Mouse (Mus musculus): ENCODE measurements around the gene C530008M17Rik.

Gene C530008M17Rik

DNA sequence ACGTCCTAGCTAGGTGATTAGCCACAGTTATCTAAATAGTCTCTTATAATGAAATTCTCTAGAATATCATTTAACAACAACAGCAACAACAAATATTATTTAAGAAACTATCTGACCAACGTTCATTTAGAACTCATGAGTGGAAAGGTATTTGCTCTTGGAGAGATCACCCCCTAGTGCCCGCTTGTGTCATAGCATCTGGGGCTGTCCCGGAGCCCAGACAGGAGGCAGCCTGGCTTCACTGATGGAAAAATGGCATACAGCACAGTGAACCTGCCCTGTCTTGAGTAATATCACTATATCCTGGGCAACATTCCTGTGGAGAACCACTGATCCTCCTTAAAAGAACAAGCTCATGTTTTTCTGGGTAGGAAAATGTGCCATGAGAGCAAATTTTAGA lies 187.1 kb downstream of the C530008M17Rik start:
- peak; percentile 67 for DNase-seq

DNA sequence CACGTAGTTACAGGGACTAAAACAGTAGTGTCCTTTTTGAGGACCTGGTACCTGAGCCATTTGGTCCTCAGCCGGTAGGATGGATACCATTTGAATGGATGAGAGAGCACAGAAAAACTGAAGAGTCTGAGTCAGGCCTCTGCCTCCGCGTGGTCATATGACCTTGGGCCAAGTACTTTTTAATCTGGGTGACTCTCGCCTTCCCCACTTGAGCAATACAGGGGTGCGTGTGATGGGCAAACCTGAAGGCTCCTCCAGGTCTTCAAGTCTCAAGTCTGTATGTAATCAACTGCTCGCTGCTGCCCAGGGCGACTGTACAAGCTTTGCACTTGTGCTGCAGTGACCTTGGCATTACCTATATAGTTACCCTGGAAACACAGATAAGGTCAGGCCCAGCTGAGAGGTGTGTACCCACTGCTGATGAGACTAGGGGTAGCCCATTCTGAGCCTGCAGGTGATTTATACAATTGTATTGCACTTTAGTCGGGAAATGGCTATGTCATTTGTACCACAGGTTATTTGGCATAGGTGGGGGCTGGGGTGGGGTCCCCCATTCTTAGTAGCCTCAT lies 187.6 kb downstream of the C530008M17Rik start:
- no peak for DNase-seq

DNA sequence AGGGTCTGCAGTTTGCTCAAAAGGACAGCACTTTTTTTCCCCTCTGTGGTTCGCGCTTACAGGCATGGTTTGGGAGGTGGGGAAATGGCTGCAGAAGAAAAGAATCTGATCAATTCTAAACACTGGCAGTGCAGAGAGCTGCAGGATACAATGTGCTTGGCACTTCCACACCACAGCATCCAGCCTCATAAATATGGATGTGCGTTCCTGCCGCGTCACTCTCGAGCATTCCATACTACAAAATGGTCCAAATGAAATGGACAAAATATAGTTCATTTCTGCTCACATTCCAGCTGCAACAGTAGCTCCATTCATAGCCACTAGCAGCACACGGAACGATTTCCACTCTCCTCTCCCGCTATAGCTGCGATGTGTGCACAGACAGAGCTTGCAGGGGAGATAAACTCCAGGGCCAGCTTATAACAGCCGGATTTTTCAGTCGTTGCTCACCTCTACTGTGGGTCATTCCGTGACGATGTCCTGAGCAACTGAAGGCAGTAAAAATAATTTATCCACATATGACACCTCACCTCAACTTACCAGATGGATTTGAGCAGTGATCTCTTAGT lies 188.4 kb downstream of the C530008M17Rik start:
- DNase-seq: no peak

DNA sequence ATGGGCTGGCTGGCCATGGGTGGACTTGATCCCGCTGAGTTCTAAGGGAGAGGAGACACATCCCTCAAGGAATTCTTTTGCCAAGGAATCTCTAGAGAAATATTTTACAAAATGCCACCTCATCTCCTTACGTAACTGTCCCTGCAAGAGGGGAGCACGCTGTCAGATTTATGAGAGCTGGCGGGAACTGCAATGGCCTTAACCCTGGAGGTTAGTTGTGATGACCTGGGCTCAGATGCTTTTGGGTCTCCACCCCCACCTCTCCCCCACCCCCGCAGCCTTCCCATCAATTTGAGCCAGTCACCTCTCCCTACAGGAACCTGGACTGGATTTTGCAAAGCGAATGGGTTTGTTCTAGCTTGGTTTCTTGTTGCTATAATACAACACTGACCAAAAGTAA lies 190.8 kb downstream of the C530008M17Rik start:
- DNase-seq: no peak

DNA sequence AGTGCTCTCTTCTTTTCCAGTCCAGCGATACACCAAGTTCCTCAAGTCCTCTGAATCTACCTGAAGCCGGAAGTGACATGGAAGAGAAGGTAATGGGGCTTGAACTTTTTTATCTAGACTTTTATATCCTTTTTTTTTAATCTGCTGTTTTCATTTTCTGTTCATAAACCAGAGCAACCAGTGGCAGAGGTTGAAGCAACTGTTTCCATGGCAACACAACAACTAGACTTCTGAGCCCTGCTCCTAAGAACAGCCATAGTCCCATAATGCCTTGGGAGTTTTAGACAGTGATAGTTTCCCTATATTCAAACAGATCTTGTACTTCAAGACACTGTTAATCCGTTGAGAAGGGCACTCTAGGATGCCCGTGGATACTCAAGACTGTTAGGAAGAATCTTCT lies 195.0 kb downstream of the C530008M17Rik start:
- DNase-seq: peak; percentile 35

DNA sequence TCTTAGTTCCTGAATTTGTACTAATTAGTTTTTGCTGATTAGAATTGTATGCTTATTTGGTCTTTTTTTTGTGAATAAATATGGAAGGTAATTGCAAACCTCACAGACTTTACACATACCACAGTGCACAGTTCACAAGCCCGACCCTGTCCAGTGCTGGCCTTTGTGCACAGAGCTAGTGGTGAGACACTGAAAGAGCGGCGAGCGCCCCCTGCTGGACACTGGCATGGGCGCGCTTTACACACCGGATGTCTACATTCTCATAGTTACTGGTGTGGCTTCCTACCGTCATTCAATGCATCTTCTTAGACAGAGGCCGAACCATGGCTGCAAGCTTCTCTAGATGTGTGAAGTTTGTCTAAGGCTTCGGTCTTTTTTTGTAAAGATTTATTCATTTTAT lies 197.2 kb downstream of the C530008M17Rik start:
- DNase-seq: peak; percentile 86

DNA sequence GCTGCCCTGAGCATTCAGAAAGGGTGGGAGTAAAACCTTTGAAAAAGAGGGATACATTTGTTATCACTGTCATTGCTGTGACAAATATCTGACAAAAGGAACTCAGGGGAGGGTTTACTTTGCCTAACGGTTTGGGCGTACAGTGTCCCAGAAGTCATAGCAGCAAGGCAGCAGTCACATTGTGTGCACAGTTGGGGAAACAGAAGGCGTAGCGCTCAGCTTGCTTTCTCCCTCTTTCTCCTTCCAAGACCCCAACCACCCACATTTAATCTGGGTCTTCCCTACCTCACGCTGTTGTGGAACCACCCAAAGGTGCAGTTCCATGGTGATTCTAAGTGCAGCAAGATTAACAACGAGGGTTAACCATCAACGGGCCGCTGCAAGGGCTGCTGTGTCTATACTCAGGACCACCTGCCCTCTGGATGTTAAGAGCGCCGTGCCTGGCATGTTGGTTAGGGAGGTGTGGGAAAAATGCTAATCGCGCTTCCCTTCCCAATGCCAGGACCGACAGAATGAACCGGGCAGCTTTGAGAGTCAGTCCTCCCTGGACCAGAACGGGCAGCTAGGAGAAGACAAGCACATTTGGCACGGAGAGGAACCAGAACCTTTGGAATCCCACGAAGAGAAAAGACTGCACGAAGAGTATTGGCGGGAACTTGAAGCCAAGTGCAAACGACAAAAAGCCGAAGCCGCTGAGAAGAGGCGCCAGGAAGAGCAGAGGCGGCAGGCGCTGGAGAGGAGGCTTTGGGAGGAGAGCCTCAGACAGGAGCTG lies 199.7 kb downstream of the C530008M17Rik start:
- DNase-seq: no peak

DNA sequence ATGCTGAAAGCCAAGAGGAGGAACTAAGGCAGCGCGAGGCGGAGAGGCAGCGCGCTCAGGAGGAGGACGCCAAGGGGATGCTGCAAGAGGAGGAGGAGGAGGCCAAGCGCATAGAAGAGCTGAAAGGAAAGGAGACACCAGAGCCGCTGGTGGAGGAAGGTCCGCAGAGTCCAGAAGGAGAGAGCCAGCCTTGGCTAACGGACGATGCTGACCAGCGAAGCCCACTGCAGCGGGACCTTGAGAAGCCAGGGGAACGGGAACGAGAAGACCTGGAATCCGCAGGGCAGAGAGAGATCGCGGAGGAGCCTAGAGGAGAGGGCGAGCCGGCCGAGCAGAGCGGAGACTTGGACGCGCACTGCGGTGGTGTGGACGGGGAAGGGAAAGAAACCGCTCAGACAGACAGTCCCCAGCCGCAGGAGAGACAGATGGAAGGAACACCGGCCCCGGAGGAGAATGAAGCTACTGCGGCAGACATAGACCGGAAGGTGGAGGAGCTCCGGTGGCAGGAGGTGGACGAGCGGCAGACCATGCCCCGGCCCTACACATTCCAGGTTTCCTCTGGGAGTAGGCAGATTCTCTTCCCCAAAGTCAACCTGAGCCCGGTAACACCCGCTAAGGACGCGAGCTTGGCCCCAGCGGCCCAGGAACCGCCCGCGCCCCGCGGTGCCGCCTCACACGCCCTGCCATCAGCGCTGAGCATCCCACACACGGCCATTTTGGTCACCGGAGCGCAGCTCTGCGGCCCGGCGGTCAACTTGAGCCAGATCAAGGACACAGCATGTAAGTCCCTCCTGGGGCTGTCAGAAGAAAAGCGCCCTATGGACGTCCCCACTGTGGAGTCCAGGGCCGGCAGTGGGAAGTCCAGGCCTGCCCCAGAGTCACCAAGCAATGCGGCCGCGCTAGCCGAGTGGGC lies 201.0 kb downstream of the C530008M17Rik start:
- DNase-seq: no peak

DNA sequence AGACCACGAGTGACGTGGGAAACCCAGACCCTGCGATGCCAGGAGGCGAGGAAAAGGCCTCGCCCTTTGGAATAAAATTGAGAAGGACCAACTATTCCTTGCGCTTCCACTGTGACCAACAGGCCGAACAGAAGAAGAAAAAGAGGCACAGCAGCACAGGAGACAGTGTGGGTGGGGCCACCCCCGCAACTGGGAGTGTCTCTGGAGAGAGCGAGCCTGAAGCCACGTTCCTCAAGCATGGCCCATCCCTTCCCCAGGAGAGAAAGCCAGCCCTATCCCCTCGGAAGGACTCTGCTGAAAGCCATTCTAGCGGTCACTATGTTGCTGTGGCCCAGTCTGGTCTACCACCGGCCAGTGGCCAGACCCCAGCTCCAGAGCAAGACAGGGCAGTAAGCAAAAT lies 202.1 kb downstream of the C530008M17Rik start:
- no peak for DNase-seq

DNA sequence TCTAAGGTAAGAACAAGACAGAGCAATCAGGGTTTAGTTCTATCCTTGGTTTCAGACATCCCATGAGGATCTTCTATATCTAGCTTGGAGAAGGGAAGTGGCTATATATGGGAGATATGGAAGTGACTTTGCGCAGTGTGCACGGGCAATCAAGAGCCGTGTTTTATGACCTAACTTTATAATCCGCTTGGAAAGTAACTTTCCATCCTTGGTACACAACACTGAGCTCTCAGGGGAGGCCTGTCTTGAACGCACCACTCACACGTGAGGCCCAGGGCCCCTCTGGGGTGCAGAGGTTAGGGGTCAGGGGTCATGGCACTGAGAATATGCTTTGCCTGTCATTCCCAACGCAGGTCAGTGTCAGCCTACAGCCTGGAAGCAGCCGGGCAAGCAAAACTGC lies 210.5 kb downstream of the C530008M17Rik start:
- no peak for DNase-seq

DNA sequence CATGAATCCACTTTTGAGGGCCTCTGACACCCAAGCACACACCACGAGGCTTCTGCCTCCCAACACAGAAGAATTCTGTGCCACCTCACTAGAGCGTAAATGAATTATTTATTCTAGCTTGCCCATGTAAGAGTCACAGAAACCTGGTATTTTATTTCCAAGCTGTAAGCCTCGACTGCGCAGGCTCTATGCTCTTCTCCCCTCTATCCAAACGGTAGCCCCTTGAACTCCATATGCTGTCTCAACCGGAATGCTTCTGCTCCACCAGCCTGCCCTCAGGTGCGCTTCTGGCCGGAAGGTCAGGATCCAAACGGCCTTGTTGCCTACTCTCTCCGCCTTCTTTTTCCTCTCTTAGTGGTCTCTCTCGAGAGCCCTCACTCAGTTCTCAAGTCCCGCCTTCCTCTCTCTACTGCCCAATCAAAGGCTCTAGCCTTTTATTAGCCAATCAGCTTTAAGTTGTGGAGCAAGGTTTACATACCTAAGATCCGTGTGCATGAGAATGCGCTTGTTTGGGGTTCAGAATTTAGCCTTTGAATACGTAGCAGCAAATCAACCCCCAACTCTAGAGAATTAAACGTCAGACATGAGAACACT lies 212.5 kb downstream of the C530008M17Rik start:
- peak; percentile 49 for DNase-seq

DNA sequence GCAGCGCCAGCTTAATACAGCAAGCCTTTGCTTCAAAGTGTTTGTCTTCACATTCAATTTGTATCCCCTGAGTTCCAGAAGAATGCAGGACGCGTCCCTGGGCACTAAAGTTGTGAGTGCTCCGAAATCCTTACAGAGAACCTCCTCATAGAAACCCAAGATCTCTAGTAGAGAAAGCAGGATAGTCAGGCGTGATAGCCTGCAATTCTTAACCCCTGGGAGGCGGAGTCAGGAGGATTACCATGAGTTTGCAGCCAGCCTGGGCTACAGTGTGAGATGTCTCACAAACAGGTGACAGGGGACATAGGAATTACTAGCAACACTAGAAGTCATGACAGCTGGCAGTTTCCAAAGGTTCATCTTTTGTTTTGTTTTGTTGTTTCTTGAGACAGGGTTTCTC lies 213.2 kb downstream of the C530008M17Rik start:
- no peak for DNase-seq

DNA sequence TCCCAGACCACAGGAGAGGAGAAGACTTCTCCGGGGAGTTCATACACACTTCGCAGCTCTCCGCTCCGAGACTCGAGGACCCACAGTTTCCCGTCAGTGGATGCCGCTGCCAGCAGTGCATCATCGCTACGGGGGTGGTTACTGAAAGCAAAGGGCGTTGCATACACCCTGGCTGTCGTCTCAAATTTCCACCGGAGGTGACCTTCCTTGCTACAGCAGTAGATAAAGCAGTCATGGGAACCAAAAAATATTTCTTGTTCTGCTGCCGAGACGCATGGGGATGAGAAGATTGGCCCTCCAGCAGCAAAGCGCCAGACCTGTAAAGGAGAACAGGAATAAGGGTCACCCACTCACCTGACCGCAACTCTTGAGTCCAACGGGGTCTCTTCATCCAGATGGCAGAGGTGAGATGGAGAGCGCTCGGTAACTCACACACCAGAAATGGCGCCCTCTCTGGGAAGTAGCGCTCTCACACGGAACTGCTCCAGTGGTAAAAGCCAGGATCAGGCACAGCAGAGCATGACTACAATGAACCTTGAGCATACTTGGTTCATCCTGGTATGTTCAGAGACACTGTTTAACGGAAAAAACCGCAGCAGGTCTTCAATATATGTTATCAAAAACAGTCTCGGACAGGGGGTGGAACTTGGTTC lies 219.9 kb downstream of the C530008M17Rik start:
- no peak for DNase-seq

DNA sequence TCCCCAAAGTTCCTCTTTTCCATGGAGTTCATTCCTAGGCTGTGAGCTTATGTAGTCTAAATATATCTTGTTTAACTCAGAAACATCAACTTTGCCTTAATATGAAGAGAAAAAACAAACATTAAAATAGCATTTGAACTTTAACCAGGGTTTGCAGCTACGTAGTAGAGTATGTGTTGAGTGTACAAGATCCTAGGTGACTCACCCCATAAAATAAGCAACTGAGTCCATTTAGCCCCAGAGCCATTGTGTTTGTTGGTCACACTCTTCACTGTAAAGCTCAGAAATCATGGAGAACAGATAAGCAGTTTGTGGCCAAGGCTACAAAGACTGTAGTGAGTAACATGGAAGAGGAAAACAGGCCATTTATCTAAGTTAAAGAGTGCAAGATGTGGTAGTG lies 227.8 kb downstream of the C530008M17Rik start:
- DNase-seq: no peak

DNA sequence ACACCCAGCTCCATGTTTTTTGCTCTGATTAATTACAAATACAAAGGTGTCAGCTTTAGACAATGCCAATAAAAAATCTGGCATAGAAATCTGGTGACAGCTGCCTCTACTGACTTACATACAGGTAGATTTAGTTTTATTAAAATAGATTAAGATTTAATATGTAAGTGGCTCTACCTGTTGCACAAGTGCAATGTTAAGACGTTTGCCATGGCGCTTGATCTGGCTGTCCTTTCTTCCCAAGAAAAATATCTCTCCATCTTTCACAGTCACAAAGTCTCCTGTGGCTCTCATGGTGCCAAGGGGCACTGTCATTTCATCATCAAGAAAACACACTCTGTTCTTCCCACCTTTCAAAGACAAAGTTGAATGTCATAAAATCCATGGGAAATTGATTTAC lies 230.7 kb downstream of the C530008M17Rik start:
- DNase-seq: no peak

DNA sequence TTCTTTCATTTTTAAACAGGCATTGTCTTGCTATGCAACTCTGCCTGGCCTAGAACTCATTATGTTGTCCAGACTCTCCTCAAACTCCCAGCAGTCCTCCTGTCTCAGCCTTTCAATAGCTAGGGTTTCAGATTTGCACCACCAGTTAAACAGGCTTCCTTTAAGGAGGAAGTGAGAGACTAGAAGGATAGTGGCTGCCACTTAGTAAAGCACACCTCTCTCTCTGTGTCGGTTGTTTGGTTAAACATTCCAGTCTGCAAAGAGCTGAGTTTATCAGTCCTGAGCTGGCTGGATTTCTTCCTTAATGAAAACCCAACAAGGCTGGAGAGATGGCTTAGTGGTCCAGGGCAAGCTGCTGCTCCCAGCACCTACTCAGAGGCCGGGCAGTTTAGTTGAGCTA lies 236.3 kb downstream of the C530008M17Rik start:
- DNase-seq: no peak

DNA sequence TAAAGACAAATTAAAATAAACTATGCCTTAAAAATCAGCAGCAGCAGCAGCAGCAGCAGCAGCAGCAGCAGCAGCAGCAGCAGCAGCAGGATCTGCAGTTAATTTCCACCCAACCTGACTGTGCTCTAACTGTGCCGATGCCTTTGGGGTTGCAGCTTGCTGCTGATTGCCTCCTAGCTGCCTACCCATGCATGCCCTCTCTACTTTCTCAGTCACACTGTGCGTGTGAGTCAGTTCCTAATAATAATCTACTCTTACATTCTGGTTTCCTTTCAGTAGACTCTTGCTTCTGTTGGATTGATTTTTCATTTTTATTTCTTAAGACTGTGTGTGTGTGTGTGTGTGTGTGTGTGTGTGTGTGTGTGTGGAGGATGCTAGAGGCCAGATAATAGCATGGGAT lies 236.8 kb downstream of the C530008M17Rik start:
- DNase-seq: no peak

DNA sequence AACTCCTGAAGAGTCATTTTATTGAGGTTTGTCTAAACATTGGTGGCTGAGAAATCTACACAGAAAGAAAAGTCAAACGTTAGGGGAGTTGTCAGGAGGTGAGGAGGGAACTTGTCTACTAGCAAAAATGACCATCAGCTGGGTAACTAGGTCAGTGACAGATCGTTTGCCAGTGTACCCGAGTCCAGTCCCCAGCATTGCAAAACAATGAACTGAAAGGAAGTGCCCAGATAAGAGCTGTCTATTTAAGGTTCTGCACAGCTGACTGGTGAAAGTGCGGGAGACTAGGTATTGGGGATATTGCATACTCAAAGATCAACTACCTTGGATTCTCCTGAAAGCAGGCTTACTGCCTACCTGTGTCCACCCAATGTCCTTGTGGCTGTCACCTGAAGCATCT lies 245.8 kb downstream of the C530008M17Rik start:
- DNase-seq: no peak

DNA sequence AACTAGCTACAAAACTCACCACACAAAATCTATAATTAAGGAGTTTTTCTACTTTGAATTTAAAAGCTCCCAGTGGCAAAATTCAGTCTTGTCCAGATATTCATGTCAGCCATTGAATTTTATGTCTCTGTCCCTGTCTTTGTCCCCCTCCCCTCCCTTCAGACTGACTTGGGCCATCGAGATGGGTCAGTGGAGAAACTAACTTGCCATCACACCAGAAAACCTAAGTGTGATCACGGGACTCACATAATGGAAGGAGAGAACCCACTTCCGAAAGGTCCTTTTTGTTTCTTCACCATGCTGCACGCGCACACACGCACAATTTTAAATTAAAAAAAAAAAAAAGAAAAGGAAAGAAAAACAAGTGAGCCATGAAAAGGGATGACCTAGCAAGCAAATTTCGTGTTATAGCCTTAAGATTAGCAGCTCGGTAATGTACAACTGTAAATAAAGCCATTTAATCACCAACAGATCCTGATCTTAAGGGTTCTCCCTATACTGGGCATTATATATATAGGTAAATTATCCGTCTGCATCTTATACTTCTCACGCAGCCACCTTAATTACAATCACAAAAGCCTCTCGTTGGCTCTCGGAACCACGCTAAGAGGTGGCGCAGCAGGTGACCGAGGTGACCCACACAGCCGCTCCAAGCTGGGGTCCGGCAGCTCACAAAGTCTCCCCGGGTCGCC lies 248.5 kb downstream of the C530008M17Rik start:
- no peak for DNase-seq

DNA sequence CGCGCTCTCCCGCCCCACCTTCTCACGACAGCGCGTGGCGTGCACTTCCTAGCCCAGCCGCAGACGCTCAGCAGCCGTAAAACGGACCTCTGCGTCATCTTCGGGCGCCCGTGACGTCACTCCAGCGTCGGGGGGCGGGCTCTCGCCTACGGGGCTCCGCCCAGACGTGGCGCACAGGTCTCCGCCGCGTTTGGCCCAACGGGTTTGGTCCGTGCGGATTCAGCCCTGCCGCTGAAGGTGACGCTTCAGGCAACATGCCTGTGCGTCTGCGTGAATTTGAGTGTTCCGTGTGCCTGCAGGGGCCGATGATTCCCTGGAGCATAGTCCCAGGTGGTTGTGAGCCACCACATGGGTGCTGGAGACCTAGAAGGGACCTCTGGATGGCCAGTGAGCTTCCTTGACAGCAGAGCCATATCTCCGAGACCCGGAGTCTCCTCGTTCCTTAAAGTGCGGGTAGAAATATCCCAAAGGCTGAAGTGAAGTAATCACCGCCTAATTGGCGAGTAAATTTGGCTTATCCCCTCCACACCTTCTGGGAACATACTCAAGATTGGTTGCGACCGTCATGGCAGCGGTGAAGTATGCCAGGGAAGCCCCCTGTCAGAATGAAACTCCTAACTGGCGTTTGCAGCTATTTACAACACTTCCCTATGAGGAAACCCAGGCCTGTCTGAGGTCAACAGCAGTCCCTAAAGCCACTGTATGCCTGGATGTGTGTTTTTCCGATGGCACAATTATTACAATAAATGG lies 249.3 kb downstream of the C530008M17Rik start, which contains the start of gene Aasdh:
Aasdh (minus strand) TSS at position 110 of the 750 bp plus-strand sequence.
- peak; percentile 98 for DNase-seq

DNA sequence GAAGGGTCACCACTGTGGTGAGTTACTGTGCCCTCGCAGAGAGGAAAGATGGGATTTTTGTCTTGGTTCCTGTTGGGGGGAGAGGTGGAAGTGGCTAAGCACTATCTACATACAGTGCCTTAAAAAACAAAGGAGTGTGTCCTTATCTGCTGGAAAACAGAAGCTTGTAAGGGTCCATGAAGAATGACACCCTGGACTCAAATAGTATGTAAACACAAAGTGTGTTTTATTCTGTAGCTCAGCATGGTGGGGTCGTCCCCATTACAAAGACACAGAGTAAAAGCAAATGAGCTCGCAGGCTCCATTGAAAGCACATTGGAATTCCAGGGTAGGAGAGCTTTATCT lies 249.8 kb downstream of the C530008M17Rik start:
- no peak for DNase-seq
